Mouse (Mus musculus) spleen, postnatal 4 days (tissue): ENCODE results near the gene Sarnp.

Experiments
- DNase-seq, 2 experiments: peaks; one replicate each; pipeline ENCODE4 v3.0.0; 2022; ENCODE audit warnings: low spot score in 2 of 2

The Sarnp gene

DNA sequence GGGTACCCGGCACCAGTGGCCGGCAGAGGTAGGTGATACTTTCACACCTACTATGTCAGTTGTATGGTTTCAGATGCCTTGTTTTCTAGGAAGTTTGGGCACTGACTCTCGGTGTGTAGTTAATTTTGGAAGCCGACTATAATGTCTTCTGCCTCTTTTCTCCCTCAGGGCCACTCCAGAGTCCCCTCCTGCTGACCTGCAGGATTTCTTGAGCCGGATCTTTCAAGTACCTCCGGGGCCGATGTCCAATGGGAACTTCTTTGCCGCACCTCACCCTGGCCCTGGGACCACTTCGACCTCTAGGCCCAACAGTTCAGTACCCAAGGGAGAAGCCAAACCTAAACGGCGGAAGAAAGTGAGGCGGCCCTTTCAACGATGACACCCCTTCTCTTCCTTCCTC is at the start of gene Sarnp:
Sarnp (plus strand) TSS at position 301 of the 400 bp plus-strand sequence.
- DNase-seq, result no peak

DNA sequence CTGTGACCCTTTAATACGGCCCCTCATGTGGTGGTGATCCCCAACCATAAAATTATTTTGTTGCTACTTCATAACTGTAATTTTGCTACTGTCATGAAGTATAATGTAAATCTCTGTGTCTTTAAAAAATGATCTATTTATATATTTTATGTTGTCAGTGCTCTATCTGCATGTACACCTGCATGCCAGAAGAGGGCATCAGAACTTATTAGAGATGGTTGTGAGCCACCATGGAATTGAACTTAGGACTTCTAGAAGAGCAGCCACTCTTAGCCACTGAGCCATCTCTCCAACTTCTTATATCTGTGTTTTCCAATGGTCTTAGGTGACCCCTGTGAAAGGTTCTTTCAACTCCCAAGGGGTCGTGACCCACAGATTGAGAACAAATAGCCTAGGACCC is 44.2 kb upstream of the Sarnp start:
- no peak for DNase-seq

DNA sequence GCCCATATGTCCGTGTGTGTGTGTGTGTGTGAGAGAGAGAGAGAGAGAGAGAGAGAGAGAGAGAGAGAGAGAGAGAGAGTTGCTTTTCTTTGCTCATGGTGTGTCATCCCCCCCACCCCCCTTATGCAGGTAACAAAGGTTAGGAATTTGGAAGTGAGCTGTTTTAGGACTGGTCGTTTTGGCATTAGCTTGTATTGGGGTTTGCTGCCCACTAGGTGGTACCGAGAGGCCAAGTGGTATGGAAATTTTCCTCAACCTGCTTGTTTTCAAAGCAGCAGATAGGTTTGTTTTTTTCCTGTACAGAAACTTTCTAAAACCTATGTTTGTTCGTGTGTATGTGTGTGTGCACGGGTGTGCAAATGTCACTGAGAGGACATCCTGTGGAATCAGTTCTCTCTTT is 43.4 kb upstream of the Sarnp start:
- DNase-seq, result no peak

DNA sequence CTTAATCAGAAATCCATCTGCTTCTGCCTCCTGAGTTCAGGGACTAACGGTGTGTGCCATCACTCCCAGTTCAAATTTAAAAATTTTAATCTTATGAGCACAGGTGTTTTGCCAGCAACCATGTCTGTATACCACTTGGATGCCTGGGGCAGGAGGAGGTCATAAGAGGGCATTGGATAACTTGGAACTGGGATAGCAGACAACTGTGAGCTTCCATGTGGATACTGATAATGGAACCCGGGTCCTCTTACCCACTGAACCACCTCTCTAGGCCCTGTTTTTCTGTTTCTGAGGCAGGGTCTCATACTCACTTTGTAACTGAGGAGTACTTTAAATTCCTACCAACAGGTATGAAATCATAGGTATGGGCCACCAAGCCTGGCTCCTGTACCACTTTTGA is 38.7 kb upstream of the Sarnp start:
- DNase-seq, result no peak

DNA sequence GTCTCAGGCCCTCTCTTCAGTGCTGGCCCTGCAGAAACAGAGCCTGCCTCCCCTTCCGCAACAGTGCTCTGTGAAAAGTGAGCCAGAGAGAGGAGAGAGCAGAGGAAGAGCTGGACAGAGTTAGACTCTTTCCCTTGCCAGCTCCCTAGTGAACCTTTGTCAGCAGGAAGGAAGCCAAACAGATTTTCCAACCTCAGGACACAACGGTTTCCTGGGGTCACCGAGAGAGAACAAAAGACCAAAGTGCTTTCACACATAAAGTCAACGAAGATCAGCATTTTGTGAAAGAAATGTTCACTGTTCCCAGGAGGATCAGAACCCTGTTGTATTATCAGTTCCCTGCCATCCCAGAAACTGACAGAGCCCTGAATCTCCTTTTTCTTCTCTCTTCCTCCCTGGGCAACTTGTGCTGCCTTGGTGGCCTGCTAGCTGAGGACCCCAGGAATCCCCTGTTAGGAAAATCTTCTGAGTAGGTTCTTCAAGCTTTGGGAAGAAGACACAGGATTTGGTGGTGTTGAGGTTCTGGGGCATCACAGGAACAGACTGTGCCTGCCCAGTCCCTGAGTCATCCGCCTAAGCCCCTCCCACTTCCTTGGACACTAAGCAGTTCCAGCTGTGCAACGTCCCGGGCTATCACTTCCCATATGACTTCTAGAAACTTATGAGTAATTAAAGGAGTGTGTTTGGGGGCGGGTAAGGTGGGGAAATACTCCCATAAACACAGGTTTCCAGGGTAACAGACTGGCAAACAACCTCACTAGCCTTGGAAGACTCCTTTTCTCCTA is 37.9 kb upstream of the Sarnp start:
- peak in 1 of 2 experiments; percentile 40 for DNase-seq

DNA sequence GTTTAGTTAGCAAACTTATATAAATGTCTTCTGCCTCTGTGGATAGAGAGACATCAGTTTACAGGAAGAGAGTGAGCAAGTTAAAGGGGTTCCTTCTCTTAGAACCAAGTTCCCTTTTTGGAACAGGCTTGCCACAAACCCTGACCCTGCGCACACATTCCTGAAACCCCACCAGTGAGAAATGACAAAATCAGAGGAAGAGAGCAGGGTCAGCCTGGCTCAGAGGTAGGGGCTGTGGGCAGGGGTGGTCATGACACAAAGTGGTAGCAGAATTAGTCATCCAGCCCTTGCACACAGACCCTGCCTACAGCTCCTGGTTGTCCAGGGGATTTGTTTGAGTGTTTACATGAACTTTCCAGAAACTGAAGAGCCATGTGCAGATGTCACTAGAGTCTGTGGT is 36.9 kb upstream of the Sarnp start:
- no peak for DNase-seq

DNA sequence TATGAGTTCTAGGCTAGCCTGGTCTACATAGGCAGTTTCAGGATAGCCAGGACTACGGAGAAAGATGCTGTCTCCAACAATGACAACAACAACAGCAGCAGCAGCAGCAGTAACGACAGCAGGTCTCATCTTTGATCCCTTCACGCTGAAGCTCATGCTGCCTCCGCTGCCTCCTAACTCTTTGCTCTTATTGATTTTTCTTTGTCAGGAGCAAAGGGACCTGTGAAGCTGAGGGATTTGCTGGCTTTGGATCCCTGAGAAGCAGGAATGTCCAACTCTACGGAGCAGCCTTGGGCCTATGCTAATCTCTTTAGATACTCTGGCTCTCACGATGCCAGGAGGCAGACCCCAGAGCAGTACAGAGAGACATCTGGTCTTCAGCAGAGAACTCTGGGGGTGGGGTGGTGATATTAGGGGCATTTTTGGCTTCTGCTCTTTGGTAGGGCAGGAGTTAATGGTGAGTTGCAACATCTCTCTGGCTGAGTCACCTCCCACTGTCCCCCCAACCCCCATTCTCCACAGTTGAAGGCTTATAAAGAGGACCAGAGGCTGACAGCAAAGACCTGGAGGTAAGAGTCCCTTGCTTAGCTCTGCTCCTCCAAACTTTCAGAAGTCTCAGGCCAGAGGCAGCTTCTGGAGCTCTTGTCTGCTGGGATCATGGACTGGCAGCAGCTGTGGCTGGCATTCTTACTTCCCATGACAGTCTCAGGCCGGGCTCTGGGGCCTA is 26.6 kb upstream of the Sarnp start, which contains the start of gene Mmp19:
Mmp19 (plus strand) TSS at position 513 of the 727 bp plus-strand sequence.
- no peak for DNase-seq

DNA sequence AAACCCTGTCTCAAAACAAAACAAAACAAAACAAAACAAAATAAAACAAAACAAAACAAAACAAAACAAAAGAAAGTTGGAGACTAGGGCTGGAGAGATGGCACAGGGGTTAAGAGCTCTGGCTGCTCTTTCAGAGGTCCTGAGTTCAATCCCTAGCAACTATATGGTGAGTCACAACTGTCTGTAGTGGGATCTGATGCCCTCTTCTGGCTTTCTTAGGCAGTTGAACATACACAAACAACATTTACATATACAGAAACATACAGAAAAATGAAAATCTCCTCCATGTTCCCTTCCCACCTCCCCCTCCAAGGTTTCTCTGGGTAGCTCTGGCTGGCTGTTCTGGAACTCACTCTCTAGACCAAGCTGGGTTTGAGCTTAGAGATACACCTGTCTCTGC is 25.1 kb upstream of the Sarnp start:
- no peak for DNase-seq

DNA sequence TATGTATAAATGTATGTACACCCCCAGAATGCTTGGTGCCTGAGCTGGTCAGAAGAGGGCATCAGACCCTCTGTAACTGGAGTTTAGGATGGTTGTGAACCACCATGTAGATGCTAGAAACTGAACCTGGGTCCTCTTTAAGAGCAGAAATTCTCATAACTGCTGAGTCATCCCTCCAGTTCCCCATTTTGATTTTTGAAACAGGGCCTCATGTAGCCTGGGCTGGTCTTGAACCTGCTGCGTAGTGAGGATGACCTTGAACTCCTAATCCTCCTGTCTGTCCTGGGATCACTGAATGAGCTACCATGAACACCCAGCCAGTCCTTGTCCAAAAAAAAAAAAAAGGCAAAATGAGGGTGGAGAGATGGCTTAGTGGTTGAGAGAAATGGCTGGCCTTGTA is 23.9 kb upstream of the Sarnp start:
- DNase-seq, result no peak

DNA sequence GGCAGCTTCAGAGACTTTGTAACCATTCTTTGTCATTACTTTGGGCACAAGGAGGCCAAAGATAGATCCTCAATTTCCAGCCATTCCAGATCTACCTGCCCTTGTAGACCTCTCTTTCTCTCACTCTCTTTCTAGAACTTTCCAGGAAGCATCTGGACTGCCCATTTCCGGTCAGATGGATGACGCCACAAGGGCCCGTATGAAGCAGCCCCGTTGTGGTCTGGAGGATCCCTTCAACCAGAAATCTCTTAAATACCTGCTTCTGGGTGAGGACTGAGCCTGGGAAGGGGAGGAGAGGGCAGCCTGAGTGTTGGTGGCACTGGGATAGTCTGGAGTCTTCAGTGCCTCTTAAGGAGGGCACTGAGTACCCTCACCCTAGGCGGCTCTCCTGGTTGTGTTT is 22.7 kb upstream of the Sarnp start:
- no peak for DNase-seq

DNA sequence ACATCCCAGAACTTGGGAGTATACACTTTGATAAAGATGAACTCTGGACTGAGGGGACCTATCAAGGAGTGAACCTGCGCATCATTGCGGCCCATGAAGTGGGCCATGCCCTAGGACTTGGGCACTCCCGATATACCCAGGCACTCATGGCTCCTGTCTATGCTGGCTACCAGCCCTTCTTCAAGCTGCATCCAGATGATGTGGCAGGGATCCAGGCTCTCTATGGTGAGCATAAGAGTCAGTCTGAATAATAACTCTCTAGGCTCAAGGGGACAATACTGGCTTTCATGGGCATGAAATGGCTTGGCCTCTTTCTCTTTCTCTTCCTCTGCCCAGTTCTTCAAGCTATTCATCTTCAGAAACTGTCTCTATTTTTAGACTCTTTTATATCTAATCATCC is 21.6 kb upstream of the Sarnp start:
- no peak for DNase-seq

DNA sequence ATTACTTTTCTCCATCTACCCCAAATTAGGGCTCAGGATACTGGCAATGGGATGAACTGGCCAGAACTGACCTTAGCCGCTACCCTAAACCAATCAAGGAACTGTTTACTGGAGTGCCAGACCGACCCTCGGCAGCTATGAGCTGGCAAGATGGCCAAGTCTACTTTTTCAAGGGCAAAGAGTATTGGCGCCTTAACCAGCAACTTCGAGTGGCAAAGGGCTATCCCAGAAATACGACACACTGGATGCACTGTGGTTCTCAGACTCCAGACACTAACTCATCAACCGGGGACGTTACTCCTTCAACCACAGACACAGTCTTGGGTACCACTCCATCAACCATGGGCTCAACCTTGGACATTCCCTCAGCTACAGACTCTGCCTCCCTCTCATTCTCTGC is 18.5 kb upstream of the Sarnp start:
- no peak for DNase-seq

DNA sequence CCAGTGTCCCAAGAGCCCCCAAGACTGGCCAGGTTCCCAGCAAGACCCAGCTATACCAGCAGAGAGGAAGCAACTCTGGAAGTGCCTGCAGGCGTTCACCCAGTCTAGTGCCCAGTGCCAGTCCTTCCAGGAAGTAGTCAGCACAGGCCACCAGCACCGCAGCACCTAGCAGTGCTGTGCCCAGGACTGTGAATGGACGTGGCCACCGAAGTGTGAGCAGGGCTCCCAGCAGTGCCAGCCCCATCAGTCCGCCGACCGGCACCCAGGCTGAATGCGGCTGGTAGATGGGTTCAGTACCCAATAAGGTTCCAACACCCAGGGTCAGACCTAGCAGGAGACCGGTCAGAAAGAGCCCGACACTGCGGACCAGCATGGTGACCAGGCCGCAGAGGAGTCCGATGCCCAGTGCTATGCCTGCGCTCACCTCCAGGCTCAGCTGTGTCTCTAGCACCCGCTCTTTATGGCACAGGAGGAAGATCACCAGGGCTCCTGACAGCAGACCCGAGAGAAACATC is 15.1 kb upstream of the Sarnp start:
- no peak for DNase-seq

DNA sequence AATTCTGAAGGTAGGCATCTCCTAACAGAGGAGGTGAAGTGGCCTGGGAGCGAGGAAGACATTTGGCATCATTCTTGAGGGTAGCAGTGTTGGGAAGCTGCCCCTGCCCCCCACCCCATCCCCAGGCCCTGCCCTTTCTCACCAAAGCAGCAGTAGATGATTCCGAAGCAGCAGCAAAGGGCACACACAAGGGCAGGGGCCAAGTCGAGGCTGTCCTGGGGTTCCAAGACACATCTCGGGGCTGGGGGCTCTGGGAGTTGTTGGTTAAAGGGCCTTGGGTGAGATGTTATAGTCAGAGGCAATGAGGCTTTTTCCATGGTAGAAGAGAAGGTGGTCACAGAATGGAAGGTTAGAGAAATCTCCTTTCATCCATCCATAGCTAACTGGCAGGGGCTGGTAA is 14.2 kb upstream of the Sarnp start:
- DNase-seq, result no peak

DNA sequence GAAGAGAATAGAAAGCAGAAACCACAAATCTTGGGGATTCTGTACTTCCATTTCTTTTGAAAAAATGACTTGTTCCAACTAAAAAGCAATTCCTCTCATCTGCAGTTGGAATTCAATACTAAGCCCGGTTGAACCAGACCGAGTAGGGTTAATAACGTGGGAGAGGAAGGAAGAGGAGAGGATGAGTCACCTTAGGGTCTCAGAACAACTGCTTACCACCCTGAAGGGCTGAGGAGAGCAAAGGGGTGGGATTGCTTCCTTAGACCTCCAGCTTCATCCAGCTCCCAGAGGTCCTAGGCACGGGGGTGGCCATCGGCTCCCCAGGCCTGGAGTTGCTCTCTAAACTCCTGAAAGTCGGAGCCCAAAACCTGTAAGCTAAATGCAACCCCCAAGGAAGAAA is 13.8 kb upstream of the Sarnp start:
- DNase-seq, result no peak

DNA sequence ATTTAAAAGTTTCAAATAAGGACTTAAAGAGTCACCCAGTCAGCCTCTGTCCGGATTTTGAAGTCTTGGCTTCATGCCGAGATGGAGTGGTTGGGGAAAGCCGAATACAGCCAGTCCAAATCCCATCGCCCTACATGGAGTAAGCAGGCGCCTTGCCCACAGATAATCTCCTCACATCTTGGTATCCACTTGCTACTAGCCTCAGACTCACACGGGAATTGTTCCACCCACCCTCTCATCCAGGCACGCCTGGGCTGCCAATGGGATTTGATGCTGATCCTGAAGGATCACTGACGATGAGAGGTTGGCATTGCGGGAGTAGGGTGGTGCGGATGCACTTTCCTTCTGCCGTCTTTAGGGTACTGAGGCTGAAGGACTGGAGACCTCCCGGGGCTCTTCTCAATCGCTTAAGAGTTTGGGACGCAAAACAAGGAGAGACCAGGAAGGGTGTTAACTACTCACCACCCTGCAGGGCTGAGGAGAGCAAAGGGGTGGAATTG is 13.3 kb upstream of the Sarnp start, which contains the start of gene Dnajc14:
Dnajc14 (plus strand) TSS at position 292 of the 500 bp plus-strand sequence.
- DNase-seq, result no peak

DNA sequence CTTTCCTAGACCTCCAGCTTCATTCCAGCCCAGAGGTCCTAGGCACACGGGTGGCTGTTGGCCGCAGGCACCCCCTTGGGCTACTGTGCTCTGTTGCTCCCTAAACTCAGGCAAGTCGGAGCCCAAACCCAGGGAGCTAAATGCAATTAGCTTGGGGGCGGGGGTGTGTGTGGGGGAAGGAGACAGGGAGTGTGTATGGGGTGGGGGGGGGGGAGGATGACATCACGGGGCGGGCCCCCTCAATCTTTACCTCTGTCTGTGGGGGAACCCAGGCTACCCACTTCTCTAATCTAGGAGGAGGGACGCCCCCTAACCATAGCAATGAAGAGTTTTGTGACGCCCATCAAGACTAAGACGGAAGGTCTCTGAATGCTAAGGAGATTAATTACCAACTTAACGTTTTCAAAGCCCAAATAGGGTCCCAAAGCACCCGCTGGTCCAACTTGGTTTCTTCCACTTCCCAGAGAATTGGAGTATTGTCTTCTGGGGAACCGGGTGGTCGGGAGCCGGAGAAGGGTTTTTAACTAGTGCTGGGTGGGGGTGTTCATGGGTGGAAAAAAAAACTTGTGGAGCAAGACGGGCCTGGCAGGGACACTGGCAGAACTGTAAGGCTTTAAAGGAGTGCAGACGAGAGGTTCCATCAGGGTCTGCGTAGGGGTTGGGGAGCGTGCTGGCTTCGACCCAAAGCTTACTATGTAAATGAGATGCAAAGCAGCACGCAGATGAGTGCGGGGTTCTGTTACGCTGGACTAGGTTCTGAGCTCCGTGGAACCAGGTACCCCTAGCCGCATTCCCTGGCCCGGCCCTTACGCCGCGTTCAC is 12.7 kb upstream of the Sarnp start, which contains the start of gene Tmem198b:
Tmem198b (minus strand) TSS at position 100 of the 821 bp plus-strand sequence.
- DNase-seq, result peak; percentile 55 to 83

DNA sequence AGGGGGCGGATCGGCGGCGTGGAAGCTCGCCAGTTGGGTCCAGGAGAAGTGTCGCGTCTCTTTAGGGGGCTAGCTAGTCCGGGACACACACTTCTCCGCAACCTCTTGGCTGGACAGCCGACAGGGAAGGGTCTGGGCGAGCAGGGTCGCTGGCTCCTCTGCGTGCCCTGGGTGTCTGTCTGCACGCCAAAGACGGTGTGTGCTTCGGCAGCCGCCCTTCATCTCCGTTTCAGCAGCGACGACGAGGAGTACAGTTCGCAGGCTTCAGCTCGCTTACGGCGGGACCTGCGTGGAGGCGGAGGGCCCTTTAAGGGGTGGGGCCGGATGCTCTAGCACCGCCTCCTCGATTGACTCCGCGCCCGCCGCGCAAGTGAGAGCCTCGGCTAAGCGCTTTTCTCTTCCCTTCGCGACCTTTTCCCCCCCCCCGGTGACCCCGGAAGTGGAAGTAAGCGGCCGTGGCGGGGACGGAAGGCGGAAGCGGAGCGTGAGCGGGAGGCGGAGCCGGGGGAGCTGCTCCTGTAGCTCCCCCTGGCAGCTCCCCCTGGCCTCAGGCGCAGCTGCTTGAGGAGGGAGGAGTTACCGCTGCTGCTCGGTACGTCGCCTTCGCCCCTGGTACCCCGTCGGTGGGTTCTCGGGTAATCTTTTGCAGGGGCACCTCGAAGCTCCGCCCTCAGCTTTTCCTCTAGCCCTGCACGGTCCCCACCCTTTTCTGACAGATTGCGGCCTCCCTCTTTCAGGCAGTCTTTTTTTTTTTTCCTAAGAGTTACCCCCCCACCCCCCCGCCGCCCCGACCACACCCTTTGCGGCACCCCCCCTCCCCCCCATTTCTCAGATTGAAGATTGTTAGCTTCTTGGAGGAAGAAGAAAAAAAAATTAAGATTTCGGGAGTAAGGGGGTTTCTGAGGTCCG is 11.8 kb upstream of the Sarnp start:
- DNase-seq, result peak; percentile 93 to 95

DNA sequence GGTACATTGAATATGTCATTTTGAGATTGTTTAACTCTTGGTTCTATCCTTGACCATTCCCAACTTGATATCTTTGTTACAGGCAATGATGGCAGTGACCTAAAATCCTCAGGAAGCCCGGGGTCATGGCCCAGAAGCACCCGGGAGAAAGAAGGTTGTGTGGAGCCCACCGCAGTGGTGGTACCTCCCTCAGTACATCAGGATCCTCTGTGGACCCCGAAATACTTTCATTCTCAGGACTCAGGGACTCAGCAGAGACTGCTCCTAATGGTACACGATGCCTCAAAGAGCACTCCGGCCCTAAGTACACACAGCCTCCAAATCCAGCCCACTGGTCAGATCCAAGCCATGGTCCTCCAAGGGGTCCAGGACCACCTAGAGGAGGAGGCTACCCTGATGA is 11.0 kb upstream of the Sarnp start:
- DNase-seq, result no peak

DNA sequence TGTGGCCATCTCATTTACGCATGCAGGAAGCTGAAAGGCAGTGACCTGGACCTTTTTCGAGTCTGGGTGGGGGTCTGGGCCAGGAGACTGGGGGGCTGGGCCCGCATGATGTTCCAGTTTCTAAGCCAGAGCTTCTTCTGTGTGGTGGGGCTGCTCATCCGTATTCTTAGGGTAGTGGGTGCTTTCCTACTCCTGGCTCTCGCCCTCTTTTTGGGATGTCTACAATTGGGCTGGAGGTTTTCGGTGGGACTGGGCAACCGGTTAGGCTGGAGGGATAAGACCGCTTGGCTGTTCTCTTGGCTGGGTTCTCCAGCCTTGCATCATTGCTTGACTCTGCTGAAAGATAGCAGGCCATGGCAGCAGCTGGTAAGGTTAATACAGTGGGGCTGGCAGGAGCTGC is 10.1 kb upstream of the Sarnp start:
- no peak for DNase-seq

DNA sequence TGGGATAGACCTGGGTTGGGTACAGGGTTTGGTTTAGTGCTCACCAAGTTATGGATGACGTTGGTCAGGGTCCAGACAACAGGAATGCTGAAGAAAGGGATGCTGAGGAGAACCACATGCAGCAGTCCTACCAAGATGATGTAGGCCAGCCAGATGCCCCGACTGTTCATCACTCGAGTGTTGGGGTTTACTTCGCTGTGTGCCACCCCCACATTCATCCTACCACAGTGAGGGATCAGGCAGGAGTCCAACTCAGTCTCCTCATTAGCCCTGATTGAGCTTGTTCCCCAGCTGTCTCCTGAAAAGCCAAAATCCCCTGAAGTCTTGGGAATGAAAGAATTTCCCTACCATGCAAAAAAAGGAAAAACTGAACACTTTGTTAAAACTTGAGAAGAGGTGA is 3.1 kb downstream of the Sarnp start:
- no peak for DNase-seq
